Mouse (Mus musculus): ENCODE results near the gene Map3k19. TPM values are rescaled to one million over a fixed set of nuclear protein-coding genes. Genes with fewer than 3 reads are reported as not detected.

Gene Map3k19
- polyA plus RNA-seq, 1 experiment from 2014 or later: not detected

- Histone ChIP-seq H3K27ac (no peak overlapping the region), H3K4me3 (no peak overlapping the region), H3K4me1 (peaks cover 23% of the 10 kb centered on the region; the same call in 1 of the 2 replicates), H3K9me3 (no peaks in the 10 kb centered on the region), H3K36me3 (peaks cover 20% of the 10 kb centered on the region), H3K27me3 (ENCODE audit: insufficient read depth, poor library complexity, severe bottlenecking) (no peaks in the 10 kb centered on the region)
- 57% methylated on average over 6 of the region's 6 CpGs for WGBS
- DNase-seq (ENCODE audit: low spot score): no peak
Measured at GRCm38 (mm10) chr1:127788943-127789342, 65.9 kb downstream of the Map3k19 start.

DNA sequence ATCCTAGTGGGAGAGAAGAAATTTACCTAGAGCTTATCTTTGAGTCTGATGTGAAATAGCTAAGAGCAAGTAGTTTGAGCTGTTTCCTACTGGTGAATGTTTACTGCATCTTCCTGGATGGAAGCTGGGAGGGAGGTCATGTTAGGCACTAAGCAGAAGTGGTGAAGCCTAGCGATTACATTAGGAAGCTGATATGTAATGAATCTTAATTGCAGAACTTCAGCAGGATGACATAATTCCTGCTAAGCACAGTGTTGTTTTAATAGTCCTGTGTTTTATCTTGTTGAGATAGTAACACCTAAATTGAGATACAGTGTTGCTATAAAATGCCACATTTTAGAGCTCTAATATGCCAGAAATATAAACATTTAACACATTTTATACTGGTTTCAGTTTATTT, 68.9 kb downstream of the Map3k19 start:
- 65% methylated on average over 1 of the region's 1 CpGs for WGBS
- peaks cover 40% of the 10 kb centered on the region for H3K4me1 ChIP-seq

DNA sequence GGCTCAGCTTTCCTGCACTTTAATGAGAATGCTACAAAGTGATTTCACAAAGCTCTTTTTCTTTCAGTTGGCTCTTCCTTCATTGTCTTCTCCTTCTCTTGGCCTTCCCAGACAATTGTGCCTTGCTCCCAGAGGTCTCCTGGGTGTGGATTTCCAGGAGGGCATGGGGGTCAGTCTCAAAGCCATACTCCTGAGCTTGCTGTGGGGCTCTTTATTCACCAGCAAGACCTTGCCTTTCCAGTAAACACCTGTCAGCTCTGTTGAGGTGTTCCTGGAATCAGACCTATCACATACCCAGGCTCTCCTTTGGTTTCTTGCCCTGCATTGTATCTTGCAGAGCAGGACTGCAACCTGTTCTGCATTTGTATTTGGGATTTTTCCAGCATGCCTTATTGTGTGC, 71.0 kb downstream of the Map3k19 start:
- Histone ChIP-seq H3K9me3 (no peaks in the 10 kb centered on the region), H3K36me3 (peaks cover 1% of the 10 kb centered on the region; the same call in 1 of the 2 replicates), H3K27me3 (ENCODE audit: insufficient read depth, poor library complexity, severe bottlenecking) (no peaks in the 10 kb centered on the region), H3K4me1 (peaks cover 60% of the 10 kb centered on the region), H3K4me3 (no peak overlapping the region), H3K27ac (no peak overlapping the region)
- no peak for DNase-seq (ENCODE audit: low spot score)

More for the DNA sequence above, 68.9 kb downstream of the Map3k19 start:
- Histone ChIP-seq H3K4me3 (no peak overlapping the region), H3K36me3 (no peaks in the 10 kb centered on the region), H3K9me3 (no peaks in the 10 kb centered on the region), H3K27me3 (ENCODE audit: insufficient read depth, poor library complexity, severe bottlenecking) (no peaks in the 10 kb centered on the region), H3K27ac (no peak overlapping the region)
- no peak for DNase-seq (ENCODE audit: low spot score)

GRCm38 (mm10) chr1:127780849-127781248, 74.0 kb downstream of the Map3k19 start:
- no peaks in the 10 kb centered on the region for H3K27me3 ChIP-seq (ENCODE audit: insufficient read depth, poor library complexity, severe bottlenecking)
- H3K27ac ChIP-seq: no peak overlapping the region
- peaks cover 6% of the 10 kb centered on the region; the same call in 1 of the 2 replicates for H3K36me3 ChIP-seq
- no peak overlapping the region for H3K4me3 ChIP-seq
- 50% methylated on average over 2 of the region's 2 CpGs for WGBS
- no peaks in the 10 kb centered on the region for H3K9me3 ChIP-seq
- H3K4me1 ChIP-seq: peaks cover 65% of the 10 kb centered on the region
- no peak for DNase-seq (ENCODE audit: low spot score)

- Histone ChIP-seq H3K27me3 (ENCODE audit: insufficient read depth, poor library complexity, severe bottlenecking) (no peaks in the 10 kb centered on the region), H3K4me3 (peak overlapping the region; percentile 12; the same call in 1 of the 2 replicates), H3K36me3 (peaks cover 6% of the 10 kb centered on the region; the same call in 1 of the 2 replicates), H3K4me1 (peaks cover 59% of the 10 kb centered on the region), H3K9me3 (no peaks in the 10 kb centered on the region), H3K27ac (no peak overlapping the region)
- WGBS: 6% methylated on average over 3 of the region's 3 CpGs
- no peak for DNase-seq (ENCODE audit: low spot score)
Measured at GRCm38 (mm10) chr1:127780142-127780541, 74.7 kb downstream of the Map3k19 start.

DNA sequence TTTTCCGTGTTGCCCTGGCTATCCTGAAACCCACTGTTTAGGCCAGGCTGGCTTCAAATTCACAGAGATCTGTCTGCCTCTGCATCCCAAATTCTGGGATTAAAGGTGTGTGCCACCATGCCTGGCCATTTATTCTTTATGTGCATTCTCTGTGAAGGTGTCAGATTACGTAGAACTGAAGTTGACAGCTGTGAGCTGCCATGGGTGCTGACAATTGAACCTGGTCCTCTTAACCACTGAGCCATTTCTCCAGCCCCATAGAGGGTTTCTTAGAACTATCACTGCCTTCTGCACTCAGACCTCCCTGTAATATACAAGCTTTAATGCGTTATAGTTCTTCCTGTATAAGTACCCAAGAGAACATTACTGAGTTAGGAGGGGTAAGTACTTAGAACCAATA, 76.2 kb downstream of the Map3k19 start:
- no peaks in the 10 kb centered on the region for H3K27me3 ChIP-seq (ENCODE audit: insufficient read depth, poor library complexity, severe bottlenecking)
- DNase-seq (ENCODE audit: low spot score): no peak
- no peaks in the 10 kb centered on the region for H3K9me3 ChIP-seq
- 81% methylated on average over 3 of the region's 3 CpGs for WGBS
- H3K4me3 ChIP-seq: no peak overlapping the region
- H3K4me1 ChIP-seq: peaks cover 52% of the 10 kb centered on the region
- H3K36me3 ChIP-seq: peaks cover 6% of the 10 kb centered on the region; the same call in 1 of the 2 replicates
- H3K27ac ChIP-seq: no peak overlapping the region

GRCm38 (mm10) chr1:127776246-127776645, 78.6 kb downstream of the Map3k19 start:
- DNase-seq (ENCODE audit: low spot score): no peak
- no peak overlapping the region for H3K27ac ChIP-seq
- H3K27me3 ChIP-seq (ENCODE audit: insufficient read depth, poor library complexity, severe bottlenecking): no peaks in the 10 kb centered on the region
- peak overlapping the region; percentile 90 for H3K4me3 ChIP-seq
- H3K36me3 ChIP-seq: peaks cover 10% of the 10 kb centered on the region; the same call in 1 of the 2 replicates
- no peaks in the 10 kb centered on the region for H3K9me3 ChIP-seq
- 60% methylated on average over 6 of the region's 6 CpGs for WGBS
- H3K4me1 ChIP-seq: peaks cover 41% of the 10 kb centered on the region

DNA sequence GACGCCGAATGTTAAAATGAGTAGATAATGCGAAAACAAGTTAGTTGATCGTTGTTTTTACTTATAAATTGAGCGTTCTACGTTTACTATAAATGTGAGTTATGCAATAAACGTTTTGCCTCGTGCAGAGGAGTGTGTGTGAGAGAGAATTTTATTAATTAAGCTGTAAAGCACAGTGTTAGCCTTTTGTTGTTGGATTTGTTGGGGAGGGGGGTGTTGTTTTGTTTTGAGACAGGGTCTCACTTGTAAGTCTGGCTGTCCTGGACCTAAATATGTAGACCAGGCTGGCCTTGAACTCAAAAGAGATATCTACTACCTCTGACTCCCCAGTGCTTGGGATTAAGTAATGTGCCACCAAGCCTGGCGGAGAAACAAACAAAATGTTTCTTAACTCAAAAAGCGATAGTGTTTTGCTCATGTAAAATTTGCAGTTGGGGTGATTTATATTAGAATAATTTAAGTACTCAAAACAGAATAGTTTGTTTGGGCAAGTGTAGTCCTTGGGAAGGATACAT, 79.6 kb downstream of the Map3k19 start:
- H3K9me3 ChIP-seq: no peaks in the 10 kb centered on the region
- H3K4me3 ChIP-seq: peak overlapping the region; percentile 90
- peak overlapping the region; percentile 97 for H3K27ac ChIP-seq
- DNase-seq (ENCODE audit: low spot score): no peak
- 9% methylated on average over 10 of the region's 10 CpGs for WGBS
- peaks cover 31% of the 10 kb centered on the region for H3K4me1 ChIP-seq
- H3K36me3 ChIP-seq: peaks cover 10% of the 10 kb centered on the region; the same call in 1 of the 2 replicates
- no peaks in the 10 kb centered on the region for H3K27me3 ChIP-seq (ENCODE audit: insufficient read depth, poor library complexity, severe bottlenecking)

DNA sequence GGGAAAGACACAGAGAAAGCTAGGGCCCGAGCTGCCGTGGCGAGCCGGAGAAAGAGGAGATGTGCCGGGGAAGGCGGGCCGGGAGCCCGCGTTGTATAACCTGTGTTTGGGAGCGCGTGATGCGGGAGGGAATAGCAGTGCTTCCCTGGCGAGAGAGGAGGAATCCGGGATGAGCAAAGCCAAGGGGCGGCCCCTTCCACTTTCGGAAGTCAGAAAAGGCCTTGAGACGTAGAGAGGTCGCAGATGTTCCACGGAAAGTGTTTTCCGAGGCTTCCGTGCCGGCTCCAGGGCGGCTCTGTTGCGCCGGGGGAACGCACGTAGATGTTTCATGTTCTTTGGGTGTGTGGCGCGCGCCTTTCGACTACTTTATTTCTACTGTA, 80.3 kb downstream of the Map3k19 start:
- H3K4me3 ChIP-seq: peak overlapping the region; percentile 90
- H3K36me3 ChIP-seq: peaks cover 10% of the 10 kb centered on the region; the same call in 1 of the 2 replicates
- DNase-seq (ENCODE audit: low spot score): no peak
- H3K9me3 ChIP-seq: no peaks in the 10 kb centered on the region
- peak overlapping the region; percentile 97 for H3K27ac ChIP-seq
- H3K27me3 ChIP-seq (ENCODE audit: insufficient read depth, poor library complexity, severe bottlenecking): no peaks in the 10 kb centered on the region
- H3K4me1 ChIP-seq: peaks cover 23% of the 10 kb centered on the region
- WGBS: under 1% methylated on average over 31 of the region's 31 CpGs

DNA sequence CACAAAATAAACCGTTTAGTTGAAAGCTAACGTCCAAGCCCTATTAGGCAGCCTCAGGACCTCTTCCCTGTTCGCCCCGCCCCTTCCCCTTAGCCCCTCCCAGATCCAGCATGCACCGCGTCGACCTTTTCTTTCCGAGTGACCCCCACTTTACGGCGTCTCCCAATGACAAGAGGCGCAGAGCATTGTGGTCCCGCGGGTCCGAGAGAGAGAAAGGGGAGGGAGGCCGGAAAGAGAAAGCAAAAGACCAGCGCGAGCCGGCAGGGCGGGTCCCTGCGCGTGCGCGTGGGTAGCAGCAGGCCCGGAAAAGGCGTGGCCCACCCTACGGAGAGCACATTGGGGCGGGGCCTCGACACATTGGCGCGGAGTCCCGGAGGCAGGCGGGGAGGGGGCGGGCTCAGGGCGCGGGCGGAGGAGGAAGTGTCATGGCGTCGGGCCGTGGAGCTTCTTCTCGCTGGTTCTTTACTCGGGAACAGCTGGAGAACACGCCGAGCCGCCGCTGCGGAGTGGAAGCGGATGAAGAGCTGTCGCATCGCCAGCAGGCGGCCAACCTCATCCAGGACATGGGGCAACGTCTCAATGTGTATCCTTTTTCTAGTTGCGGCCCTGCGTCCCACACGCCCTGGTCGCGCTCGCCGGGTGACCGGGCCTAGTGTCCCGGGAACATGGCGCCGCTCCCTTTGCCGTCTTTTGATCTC, 80.9 kb downstream of the Map3k19 start, which contains the start of gene Ccnt2:
Ccnt2 (plus strand) TSS at position 362 of the 698 bp plus-strand sequence.
- Histone ChIP-seq H3K4me3 (peak within 1 kb of the TSS; percentile 90), H3K27ac (peak within 1 kb of the TSS; percentile 97), H3K27me3 (ENCODE audit: insufficient read depth, poor library complexity, severe bottlenecking) (no peaks in the 10 kb centered on the region), H3K36me3 (peaks cover 10% of the 10 kb centered on the region; the same call in 1 of the 2 replicates), H3K4me1 (peaks cover 18% of the 10 kb centered on the region), H3K9me3 (no peaks in the 10 kb centered on the region)
- WGBS: under 1% methylated on average over 61 of the region's 63 CpGs
- peak; percentile 100 for DNase-seq (ENCODE audit: low spot score)

- Histone ChIP-seq H3K27me3 (ENCODE audit: insufficient read depth, poor library complexity, severe bottlenecking) (no peaks in the 10 kb centered on the region), H3K9me3 (no peaks in the 10 kb centered on the region), H3K36me3 (0 out of 2 replicates have a peak, but pooled peaks cover 4% of the 10 kb centered on the region), H3K27ac (peak overlapping the region; percentile 97), H3K4me3 (peak overlapping the region; percentile 90), H3K4me1 (peaks cover 13% of the 10 kb centered on the region)
- DNase-seq (ENCODE audit: low spot score): no peak
- WGBS: 3% methylated on average over 14 of the region's 14 CpGs
Measured at GRCm38 (mm10) chr1:127773198-127773802, 81.5 kb downstream of the Map3k19 start.

GRCm38 (mm10) chr1:127766741-127767140, 88.1 kb downstream of the Map3k19 start:
- DNase-seq (ENCODE audit: low spot score): no peak
- no peaks in the 10 kb centered on the region for H3K9me3 ChIP-seq
- no peaks in the 10 kb centered on the region for H3K27me3 ChIP-seq (ENCODE audit: insufficient read depth, poor library complexity, severe bottlenecking)
- no peak overlapping the region for H3K27ac ChIP-seq
- 89% methylated on average over 2 of the region's 2 CpGs for WGBS
- H3K4me3 ChIP-seq: no peak overlapping the region
- no peaks in the 10 kb centered on the region for H3K4me1 ChIP-seq
- 0 out of 2 replicates have a peak, but pooled peaks cover 1% of the 10 kb centered on the region for H3K36me3 ChIP-seq

GRCm38 (mm10) chr1:127765468-127765867, 89.4 kb downstream of the Map3k19 start:
- Histone ChIP-seq H3K27ac (no peak overlapping the region), H3K36me3 (no peaks in the 10 kb centered on the region), H3K27me3 (ENCODE audit: insufficient read depth, poor library complexity, severe bottlenecking) (no peaks in the 10 kb centered on the region), H3K4me3 (no peak overlapping the region), H3K4me1 (no peaks in the 10 kb centered on the region), H3K9me3 (no peaks in the 10 kb centered on the region)
- DNase-seq (ENCODE audit: low spot score): no peak
- WGBS: 59% methylated on average over 2 of the region's 2 CpGs
